Mouse (Mus musculus): ENCODE measurements around the gene Gdpd1. TPM values are rescaled to one million over a fixed set of nuclear protein-coding genes. Genes with fewer than 3 reads are reported as not detected.

The Gdpd1 gene
- total and polyA plus RNA-seq, 2 experiments from 2014 or later: 59.9 to 157 TPM

DNA sequence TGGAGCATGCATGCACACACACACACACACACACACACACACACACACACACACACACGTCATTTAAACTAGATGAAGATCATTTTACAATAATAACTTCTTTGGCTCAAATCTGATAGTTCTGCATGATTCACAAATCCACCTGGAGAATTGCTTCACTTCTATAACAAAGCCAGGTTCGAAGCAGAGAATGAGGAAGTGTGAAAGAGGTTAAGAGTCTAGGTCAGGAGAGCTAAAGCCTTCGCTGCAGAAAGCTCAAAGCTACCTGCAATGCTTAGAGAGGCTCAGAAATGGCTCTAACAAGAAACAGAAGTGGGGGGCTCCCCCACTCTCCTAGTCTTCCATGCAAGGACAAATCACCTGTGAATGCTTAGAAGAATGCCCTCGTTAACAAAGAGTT is 55.8 kb downstream of the Gdpd1 start:
- Histone ChIP-seq H3K4me1 (ENCODE audit: insufficient read depth, low read length) (no peaks in the 10 kb centered on the region), H3K36me3 (ENCODE audit: insufficient read depth, low read length) (no peaks in the 10 kb centered on the region), H3K27me3 (ENCODE audit: insufficient read depth, low read length) (no peaks in the 10 kb centered on the region), H3K9me3 (ENCODE audit: low read length) (no peaks in the 10 kb centered on the region), H3K9ac (replicated peaks; ENCODE audit: low read length) (no peak overlapping the region), H3K4me2 (ENCODE audit: low read depth, low read length) (no peak overlapping the region), H3K4me3 (ENCODE audit: low read length) (no peak overlapping the region), H3K27ac (no peak overlapping the region)
- TF ChIP-seq CTCF (IDR thresholded peaks at IDR 0.05; ENCODE audit: low read depth): no peak
- DNase-seq (ENCODE audit: low spot score) (no peak), ATAC-seq (no peak)
- 79% methylated on average over 4 of the region's 4 CpGs for WGBS

DNA sequence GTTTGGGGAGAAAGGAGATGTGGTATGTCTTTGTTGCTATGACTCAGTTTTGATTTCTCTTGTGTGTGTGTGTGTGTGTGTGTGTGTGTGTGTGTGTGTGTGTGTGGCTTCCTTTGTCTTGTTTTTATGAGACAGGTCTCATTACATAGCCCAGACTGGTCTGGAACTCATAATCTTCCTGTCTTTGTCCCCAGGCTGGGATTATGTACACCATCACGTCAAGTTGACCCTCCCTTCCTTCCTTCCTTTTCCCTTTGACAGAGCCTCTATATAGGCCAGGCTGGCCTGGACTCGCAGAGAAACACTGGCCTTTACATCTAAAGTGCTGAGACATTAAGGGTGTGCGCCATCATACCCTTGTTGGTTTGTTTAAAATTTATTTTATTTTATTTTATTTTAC is 58.2 kb downstream of the Gdpd1 start:
- H3K9me3 ChIP-seq (ENCODE audit: low read length): no peaks in the 10 kb centered on the region
- no peaks in the 10 kb centered on the region for H3K27me3 ChIP-seq (ENCODE audit: insufficient read depth, low read length)
- H3K9ac ChIP-seq (replicated peaks; ENCODE audit: low read length): no peak overlapping the region
- H3K4me3 ChIP-seq (ENCODE audit: low read length): no peak overlapping the region
- H3K4me2 ChIP-seq (ENCODE audit: low read depth, low read length): no peak overlapping the region
- ATAC-seq (no peak), DNase-seq (ENCODE audit: low spot score) (no peak)
- no peaks in the 10 kb centered on the region for H3K36me3 ChIP-seq (ENCODE audit: insufficient read depth, low read length)
- no peak overlapping the region for H3K27ac ChIP-seq
- WGBS: 80% methylated on average over 3 of the region's 3 CpGs
- TF ChIP-seq CTCF (IDR thresholded peaks at IDR 0.05; ENCODE audit: low read depth): no peak
- H3K4me1 ChIP-seq (ENCODE audit: insufficient read depth, low read length): no peaks in the 10 kb centered on the region

DNA sequence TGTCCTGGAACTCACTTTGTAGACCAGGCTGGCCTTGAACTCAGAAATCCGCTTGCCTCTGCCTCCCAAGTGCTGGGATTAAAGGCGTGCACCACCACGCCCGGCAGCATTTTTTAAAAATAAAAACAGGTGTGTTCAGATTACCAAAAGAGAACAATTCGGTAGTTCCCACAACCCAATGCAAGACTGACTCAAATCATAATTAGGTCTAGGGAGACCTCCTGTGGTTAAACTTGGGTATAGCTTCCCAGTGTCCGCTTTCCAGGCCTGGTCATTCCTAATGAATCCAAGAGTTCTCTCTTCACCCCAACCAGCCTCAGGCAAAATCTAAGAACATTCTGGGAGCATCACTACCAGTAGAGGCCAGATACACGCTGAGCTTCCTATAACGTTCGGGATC is 63.4 kb downstream of the Gdpd1 start:
- ATAC-seq: peak; percentile 78
- H3K4me3 ChIP-seq (ENCODE audit: low read length): no peak overlapping the region
- DNase-seq (ENCODE audit: low spot score): peak; percentile 90

DNA sequence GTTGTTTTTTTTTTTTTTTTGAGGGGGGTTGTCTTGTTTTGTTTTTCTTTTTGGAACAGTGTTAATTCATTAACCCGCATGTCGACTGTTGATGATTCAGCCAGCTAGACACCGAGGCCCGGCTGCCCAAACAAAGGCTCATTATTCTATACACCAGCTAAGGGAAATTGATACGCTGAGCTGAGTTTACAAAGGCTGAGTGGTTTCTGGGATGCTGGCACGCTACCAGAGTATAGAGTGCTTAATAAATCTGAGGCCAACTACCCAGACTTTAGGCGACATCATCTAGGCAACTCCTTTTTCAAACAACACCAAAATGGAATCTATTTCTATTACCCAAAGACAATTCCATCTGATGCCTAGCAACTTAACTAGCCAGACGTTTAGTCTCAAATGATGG is 66.5 kb downstream of the Gdpd1 start:
- no peak overlapping the region for H3K4me3 ChIP-seq (ENCODE audit: low read length)
- DNase-seq (ENCODE audit: low spot score) (peak; percentile 38), ATAC-seq (no peak)
- 8% methylated on average over 8 of the region's 8 CpGs for whole genome bisulfite sequencing
- no peaks in the 10 kb centered on the region for H3K9me3 ChIP-seq (ENCODE audit: low read length)
- H3K9ac ChIP-seq (replicated peaks; ENCODE audit: low read length): no peak overlapping the region
- no peaks in the 10 kb centered on the region for H3K27me3 ChIP-seq (ENCODE audit: insufficient read depth, low read length)
- H3K4me2 ChIP-seq (ENCODE audit: low read depth, low read length): no peak overlapping the region
- TF ChIP-seq CTCF (IDR thresholded peaks at IDR 0.05; ENCODE audit: low read depth): no peak
- H3K36me3 ChIP-seq (ENCODE audit: insufficient read depth, low read length): no peaks in the 10 kb centered on the region
- H3K27ac ChIP-seq: no peak overlapping the region
- no peaks in the 10 kb centered on the region for H3K4me1 ChIP-seq (ENCODE audit: insufficient read depth, low read length)

More for the DNA sequence above, 63.4 kb downstream of the Gdpd1 start:
- H3K4me1 ChIP-seq (ENCODE audit: insufficient read depth, low read length): no peaks in the 10 kb centered on the region
- 27% methylated on average over 9 of the region's 9 CpGs for WGBS
- no peaks in the 10 kb centered on the region for H3K9me3 ChIP-seq (ENCODE audit: low read length)
- no peaks in the 10 kb centered on the region for H3K27me3 ChIP-seq (ENCODE audit: insufficient read depth, low read length)
- no peak overlapping the region for H3K9ac ChIP-seq (replicated peaks; ENCODE audit: low read length)
- H3K27ac ChIP-seq: no peak overlapping the region
- TF ChIP-seq CTCF (IDR thresholded peaks at IDR 0.05; ENCODE audit: low read depth): peak; percentile 86
- H3K36me3 ChIP-seq (ENCODE audit: insufficient read depth, low read length): no peaks in the 10 kb centered on the region
- H3K4me2 ChIP-seq (ENCODE audit: low read depth, low read length): no peak overlapping the region

DNA sequence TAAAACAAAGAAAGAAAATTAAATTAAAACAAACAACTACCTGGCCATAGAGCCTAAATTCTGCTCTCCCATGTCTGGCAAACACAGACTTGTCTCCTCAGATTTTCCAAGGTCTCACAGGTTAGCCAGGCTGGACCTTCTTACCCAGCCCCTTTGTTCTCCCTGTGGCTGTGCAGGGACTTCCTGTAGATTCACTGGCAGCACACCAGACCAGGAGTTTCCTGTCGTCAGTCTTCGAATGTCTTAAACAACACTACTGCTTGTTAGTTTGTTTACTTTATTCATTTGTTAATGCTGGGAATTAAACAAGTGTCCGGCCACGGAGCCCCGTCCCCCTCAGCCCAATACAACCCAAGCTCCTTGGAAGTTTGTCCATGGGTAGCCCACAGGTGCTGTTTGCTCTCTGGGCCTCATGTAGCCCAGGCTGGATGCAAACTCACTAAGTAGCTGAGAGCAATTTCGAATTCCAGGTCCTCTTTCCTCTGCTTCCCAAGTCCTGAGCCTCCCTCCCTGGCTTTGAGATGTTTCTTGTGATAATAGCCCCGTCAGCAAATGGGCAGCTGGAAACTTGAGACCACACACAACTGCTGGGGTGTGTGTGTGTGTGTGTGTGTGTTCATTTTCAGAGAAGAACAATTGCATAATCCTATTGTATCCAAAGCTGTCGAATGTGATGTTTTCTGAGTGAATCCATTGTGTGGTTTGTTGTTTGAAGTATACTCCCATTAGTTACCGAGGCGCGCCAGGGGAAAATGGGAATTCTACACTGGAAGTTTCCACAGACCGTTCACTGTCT is 68.7 kb downstream of the Gdpd1 start:
- Histone ChIP-seq H3K36me3 (ENCODE audit: insufficient read depth, low read length) (no peaks in the 10 kb centered on the region), H3K9ac (replicated peaks; ENCODE audit: low read length) (no peak overlapping the region), H3K27me3 (ENCODE audit: insufficient read depth, low read length) (no peaks in the 10 kb centered on the region), H3K9me3 (ENCODE audit: low read length) (no peaks in the 10 kb centered on the region), H3K4me3 (ENCODE audit: low read length) (no peak overlapping the region), H3K27ac (no peak overlapping the region), H3K4me1 (ENCODE audit: insufficient read depth, low read length) (no peaks in the 10 kb centered on the region), H3K4me2 (ENCODE audit: low read depth, low read length) (no peak overlapping the region)
- 51% methylated on average over 12 of the region's 12 CpGs for WGBS
- TF ChIP-seq CTCF (IDR thresholded peaks at IDR 0.05; ENCODE audit: low read depth): no peak
- ATAC-seq (no peak), DNase-seq (ENCODE audit: low spot score) (no peak)

DNA sequence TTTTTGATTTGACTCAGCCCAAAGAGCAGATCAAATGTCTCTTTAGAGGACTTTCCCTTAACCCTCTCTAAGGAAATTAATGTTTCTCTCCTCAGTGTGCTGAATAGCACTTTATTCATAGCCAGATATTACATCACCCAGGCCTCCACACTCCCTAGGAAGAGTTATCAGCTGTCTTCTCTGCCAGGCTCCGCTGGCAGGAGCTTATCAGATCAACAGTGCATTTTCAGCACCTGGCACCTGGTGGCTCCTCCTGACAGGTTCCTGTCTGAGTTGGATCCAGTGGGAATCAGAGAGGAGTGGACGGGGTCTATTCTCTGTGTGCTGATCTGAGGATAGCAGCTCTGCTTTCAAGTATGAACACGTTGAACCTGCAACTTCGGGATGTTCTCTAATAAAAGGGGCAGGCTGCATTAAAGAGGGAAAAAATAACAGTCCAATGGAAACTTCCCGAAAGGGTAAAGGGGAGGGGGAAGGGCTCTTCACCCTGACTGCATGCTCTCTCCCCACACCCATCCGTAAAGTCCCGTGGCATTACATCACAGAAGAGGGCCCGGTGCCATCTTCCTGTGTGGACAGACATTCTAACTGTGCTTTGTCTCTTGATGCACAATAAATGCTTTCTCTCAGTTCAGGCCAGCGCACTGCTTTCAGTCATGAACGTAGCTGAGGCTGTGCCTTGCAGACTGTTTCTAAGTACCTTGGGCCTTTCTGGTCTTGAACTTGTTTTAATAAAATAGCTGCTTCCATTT is 71.6 kb downstream of the Gdpd1 start:
- no peak overlapping the region for H3K4me3 ChIP-seq (ENCODE audit: low read length)
- H3K4me1 ChIP-seq (ENCODE audit: insufficient read depth, low read length): no peaks in the 10 kb centered on the region
- ATAC-seq (no peak), DNase-seq (ENCODE audit: low spot score) (no peak)
- H3K9ac ChIP-seq (replicated peaks; ENCODE audit: low read length): no peak overlapping the region
- 71% methylated on average over 10 of the region's 10 CpGs for WGBS
- no peak overlapping the region for H3K4me2 ChIP-seq (ENCODE audit: low read depth, low read length)
- H3K27ac ChIP-seq: no peak overlapping the region
- TF ChIP-seq CTCF (IDR thresholded peaks at IDR 0.05; ENCODE audit: low read depth): no peak
- no peaks in the 10 kb centered on the region for H3K9me3 ChIP-seq (ENCODE audit: low read length)
- no peaks in the 10 kb centered on the region for H3K27me3 ChIP-seq (ENCODE audit: insufficient read depth, low read length)
- H3K36me3 ChIP-seq (ENCODE audit: insufficient read depth, low read length): no peaks in the 10 kb centered on the region

DNA sequence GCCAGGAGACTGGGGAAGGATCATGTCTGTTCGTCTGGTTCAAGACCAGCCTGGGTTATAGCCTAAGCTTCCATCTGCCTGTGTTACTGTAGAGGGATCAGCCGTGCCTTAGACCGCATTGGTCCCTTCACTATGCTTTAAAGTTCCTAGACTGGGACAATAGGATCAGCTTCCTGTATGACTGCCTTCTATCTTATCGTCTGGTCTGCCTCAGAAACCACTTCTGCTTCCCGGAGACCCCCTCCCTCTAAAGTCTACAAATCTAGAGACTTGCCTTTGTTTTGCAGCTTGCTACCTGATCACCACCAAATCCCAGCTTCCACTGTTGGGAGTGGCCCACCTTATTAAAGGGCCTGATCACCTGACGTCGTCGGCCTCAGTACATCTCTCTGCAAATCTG is 72.6 kb downstream of the Gdpd1 start:
- Histone ChIP-seq H3K9me3 (ENCODE audit: low read length) (no peaks in the 10 kb centered on the region), H3K27me3 (ENCODE audit: insufficient read depth, low read length) (no peaks in the 10 kb centered on the region), H3K4me2 (ENCODE audit: low read depth, low read length) (no peak overlapping the region), H3K36me3 (ENCODE audit: insufficient read depth, low read length) (no peaks in the 10 kb centered on the region), H3K4me3 (ENCODE audit: low read length) (no peak overlapping the region), H3K27ac (no peak overlapping the region), H3K9ac (replicated peaks; ENCODE audit: low read length) (no peak overlapping the region), H3K4me1 (ENCODE audit: insufficient read depth, low read length) (no peaks in the 10 kb centered on the region)
- 88% methylated on average over 8 of the region's 8 CpGs for WGBS
- no peak for TF ChIP-seq CTCF (IDR thresholded peaks at IDR 0.05; ENCODE audit: low read depth)
- no peak for DNase-seq (ENCODE audit: low spot score)
- no peak for ATAC-seq

Measured in hindbrain, postnatal 0 days (tissue).